Mouse (Mus musculus): ENCODE measurements around the gene Btbd9.

Gene Btbd9

DNA sequence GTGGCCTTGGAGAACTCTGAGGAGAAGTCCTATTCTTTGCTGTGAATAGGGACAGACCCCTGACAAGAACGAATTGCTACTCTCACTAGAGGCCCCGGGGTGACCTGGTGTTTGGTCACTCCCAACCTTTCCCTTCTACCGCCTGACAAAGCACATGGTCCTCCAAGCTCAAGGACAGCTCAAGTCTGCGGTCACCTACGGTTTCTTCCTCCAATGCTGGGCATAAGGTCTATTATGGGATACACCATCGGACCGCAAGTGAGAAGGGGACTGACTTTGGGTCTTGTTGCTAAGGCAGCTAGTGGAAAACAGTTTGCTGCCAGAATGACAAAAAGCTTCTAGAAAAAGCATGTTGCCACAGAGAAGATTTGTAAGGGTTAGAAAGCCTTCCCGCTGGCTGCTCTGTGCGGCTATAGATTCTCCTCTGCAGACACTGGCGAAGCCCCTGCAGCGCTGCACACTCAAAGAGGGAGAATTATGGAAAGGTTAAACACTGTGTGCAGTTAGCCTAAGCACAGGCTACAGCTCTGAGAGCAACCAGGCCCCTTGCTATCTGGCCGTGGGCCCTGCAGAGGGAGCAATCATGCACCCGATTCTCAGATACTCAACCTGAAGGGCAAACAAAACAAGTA is 235.7 kb downstream of the Btbd9 start:
- no peak for DNase-seq (ENCODE audit: low spot score in 2 of 2)

DNA sequence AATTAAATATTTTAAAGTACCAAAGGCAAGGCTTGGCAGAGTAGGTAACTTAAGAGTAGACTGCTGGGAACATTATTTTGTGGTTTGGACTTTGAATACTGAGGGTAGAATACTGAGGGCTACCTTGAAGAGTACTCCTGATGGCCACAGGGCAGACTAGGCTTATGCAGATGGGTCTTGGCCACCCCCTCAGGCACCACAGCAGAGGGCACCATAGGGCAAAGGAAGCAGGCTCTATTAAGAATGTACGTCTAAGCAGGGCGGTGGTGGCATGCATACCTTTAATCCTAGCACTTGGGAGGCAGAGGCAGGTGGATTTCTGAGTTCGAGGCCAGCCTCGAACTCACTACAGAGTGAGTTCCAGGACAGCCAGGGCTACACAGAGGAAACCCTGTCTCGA is 237.0 kb downstream of the Btbd9 start:
- DNase-seq (ENCODE audit: low spot score in 2 of 2): no peak

DNA sequence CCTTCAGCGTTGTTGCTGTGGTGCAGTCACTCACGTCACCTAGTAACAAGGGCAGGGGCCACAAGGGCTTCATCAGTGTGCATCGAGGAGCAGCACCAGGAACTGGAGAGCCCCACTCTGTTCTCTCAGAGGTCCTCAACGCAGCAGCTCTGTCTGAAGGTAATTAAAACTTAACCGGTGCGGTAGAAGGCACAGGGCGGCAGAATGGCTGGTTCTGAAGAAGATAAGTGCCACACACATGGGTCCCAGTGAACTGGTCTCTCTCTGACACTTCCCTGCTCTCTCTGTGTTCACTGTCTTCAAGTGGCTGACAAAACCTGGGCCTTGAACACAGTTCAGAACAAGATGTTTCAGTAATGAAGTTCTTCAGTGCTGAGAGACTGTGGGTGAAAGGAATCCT is 239.5 kb downstream of the Btbd9 start:
- DNase-seq (ENCODE audit: low spot score in 2 of 2): no peak

- DNase-seq (ENCODE audit: low spot score in 2 of 2): no peak
Observed at GRCm38 (mm10) chr17:30336280-30336679, 240.0 kb downstream of the Btbd9 start.

GRCm38 (mm10) chr17:30335746-30336145 is 240.5 kb downstream of the Btbd9 start:
- DNase-seq (ENCODE audit: low spot score in 2 of 2): no peak

- DNase-seq (ENCODE audit: low spot score in 2 of 2): no peak
Observed at GRCm38 (mm10) chr17:30334257-30334656, 242.0 kb downstream of the Btbd9 start.

- no peak for DNase-seq (ENCODE audit: low spot score in 2 of 2)
Observed at GRCm38 (mm10) chr17:30333136-30333535, 243.2 kb downstream of the Btbd9 start.

GRCm38 (mm10) chr17:30331380-30331779 is 244.9 kb downstream of the Btbd9 start:
- no peak for DNase-seq (ENCODE audit: low spot score in 2 of 2)

- no peak for DNase-seq (ENCODE audit: low spot score in 2 of 2)
Observed at GRCm38 (mm10) chr17:30329531-30329930, 246.8 kb downstream of the Btbd9 start.

DNA sequence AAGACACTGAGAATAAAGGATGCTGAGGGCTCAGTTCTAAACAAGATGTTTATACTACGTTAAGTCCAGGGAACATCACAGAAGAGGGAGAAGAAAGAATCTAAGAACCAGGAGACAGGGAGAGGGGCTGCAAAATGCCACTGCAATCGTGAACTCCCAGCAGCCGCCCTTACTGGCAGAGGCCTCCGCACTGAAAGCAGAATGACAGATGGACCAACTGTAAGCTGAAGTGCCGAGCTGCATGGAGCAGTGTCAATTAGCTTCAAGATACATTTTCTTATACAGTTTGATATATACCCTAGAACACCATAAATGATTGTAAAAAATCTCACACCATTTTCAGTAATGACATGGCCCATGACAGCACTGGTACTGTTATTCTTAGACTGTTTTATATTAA is 247.4 kb downstream of the Btbd9 start:
- DNase-seq (ENCODE audit: low spot score in 2 of 2): no peak

DNA sequence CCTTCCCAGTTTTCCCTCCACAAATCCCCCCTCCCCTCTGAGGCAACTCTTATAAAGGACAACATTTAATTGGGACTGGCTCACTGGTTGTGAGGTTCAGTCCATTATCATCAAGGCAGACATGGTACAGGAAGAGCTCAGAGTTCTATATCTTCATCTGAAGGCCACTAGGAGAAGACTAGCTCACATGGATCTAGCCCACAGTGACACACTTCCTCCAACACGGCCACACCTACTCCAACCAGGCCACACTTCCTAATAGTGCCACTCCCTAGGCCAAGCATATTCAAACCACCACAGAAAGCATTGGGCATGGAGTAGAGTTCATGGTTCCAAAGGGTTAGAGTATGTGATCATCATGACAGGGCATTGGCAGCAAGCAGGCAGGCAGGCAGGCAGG is 249.4 kb downstream of the Btbd9 start:
- no peak for DNase-seq (ENCODE audit: low spot score in 2 of 2)

GRCm38 (mm10) chr17:30320301-30320700 is 256.0 kb downstream of the Btbd9 start:
- DNase-seq (ENCODE audit: low spot score in 2 of 2): no peak

GRCm38 (mm10) chr17:30312688-30313087 is 263.6 kb downstream of the Btbd9 start:
- DNase-seq (ENCODE audit: low spot score in 2 of 2): no peak

GRCm38 (mm10) chr17:30309627-30310026 is 266.7 kb downstream of the Btbd9 start:
- DNase-seq (ENCODE audit: low spot score in 2 of 2): no peak

GRCm38 (mm10) chr17:30308889-30309288 is 267.4 kb downstream of the Btbd9 start:
- no peak for DNase-seq (ENCODE audit: low spot score in 2 of 2)

DNA sequence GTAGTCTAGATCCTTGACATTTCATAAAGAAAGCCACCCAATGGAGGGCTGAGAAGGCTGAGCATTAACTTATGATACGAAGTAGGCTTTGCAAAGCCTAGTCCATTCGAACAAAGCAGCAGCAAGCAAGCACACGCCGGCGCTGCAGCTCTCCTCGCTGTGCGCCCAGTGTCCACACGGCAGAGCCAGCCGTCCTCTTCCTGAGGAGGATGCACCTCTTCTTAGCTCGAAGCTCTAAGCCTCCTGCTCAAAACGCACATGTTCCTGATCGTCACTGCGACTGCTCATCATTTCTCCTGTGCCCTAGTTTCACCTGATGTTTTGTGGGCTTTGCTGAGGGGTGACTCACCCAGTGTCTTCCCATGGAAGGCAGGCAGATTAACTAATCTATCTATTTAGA is 268.0 kb downstream of the Btbd9 start:
- DNase-seq (ENCODE audit: low spot score in 2 of 2): no peak

DNA sequence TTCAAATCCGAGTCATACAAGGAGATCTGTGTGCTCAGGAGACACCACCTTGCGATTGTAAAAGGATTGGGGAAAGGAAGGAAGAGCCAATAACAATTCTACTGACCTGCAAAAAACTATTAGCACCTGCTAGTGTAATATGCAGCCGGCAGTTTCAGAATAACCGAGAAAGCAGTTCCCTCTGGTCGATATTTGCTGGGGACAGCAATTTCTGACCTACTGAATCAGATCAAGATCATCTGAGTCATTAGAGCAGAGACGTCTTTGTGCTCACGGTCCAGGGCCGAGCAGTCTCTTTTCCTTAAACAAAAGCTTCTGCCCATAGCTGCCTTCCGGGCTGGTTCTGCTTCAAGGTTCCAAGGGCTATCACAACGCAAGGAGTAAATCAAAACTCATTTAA is 269.1 kb downstream of the Btbd9 start:
- DNase-seq (ENCODE audit: low spot score in 2 of 2): no peak

GRCm38 (mm10) chr17:30304766-30305165 is 271.5 kb downstream of the Btbd9 start:
- DNase-seq (ENCODE audit: low spot score in 2 of 2): no peak

DNA sequence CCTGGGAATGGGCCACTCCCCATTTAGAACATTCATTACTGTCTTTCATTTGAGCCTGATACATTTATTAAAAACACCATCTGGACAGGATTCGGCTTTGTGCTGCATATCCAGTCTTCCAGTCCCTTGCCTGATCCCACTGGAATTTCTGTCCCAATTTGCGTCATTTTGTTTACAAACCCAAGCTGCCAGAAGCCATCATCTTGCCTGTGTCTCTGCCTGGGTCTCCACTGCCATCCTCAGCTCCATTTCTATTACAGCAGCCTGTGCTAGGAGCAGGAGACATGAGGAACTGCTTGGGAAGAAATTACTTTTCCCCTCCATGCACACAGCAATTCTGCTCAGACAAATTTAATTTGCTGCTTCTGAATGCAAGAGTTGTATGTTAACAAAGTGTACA is 274.9 kb downstream of the Btbd9 start:
- no peak for DNase-seq (ENCODE audit: low spot score in 2 of 2)

DNA sequence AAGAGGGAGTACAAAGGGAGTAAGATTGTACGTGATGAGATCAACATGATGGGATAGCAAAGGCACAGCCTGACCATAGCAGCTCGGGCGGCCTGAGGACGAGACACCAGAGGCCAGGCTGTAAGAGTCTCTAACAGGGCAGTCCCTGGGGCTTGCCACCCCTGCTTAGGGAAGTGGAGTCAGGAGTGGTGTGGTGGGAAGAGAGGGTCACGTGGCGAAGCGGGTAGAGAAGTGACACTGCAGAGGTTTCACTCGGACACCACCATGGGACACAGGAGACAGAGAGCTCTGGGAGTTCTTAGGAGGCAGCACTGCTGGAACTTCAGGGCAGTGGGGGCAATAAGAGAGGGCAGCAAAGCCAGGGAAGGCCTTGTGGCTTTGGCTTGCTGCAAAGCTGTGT is 278.9 kb downstream of the Btbd9 start:
- DNase-seq (ENCODE audit: low spot score in 2 of 2): no peak

- DNase-seq (ENCODE audit: low spot score in 2 of 2): no peak
Observed at GRCm38 (mm10) chr17:30296069-30296468, 280.2 kb downstream of the Btbd9 start.

DNA sequence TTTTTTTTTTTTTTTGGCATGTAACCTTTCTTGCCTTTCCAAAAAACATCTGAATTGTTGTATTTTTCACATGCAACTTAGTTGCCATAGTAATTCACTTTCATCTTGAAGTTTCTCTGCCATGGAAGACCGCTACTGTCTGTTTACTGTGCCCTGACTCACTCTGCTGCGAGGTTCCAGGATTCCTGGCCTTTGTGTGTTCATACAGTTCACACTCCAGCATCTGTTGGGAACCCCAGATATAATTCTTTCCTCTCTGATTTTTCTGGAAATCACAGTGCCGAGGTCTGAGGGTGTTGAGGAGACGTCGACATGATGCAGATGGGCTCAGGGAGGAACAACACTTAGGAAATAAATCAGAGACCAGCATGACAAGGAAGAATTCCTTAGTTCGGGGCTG is 283.6 kb downstream of the Btbd9 start:
- DNase-seq (ENCODE audit: low spot score in 2 of 2): no peak

GRCm38 (mm10) chr17:30285641-30286040 is 290.6 kb downstream of the Btbd9 start:
- no peak for DNase-seq (ENCODE audit: low spot score in 2 of 2)

DNA sequence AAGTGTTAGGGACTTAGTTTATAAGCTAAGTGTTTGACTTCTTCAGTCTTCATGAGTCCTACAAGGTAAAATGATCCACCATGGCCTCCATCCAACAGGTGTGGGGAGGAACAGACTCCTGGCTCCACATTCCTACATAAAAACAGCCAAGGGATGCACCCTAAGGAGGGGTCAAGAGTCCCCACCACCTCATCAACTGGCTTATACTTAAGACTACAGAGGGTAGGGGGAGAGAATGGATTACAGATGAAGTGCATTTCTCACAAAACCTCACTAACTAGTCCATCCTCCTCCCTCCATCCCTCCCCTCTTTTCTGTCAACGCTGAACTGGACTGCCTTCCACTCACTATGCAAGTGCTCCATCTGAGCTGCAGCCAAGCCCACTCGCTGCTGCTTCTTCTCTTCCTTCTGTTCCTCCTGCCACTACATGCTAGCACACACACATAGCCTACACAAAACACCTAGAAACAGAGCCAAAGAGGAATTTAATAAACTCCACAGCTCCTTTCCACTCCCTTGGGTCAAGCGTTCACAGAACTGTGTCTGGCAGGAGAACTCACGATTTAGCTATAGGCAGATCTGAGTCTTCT is 292.7 kb downstream of the Btbd9 start:
- DNase-seq (ENCODE audit: low spot score in 2 of 2): no peak
